Mouse (Mus musculus) brain, embryonic 14.5 days (tissue): ENCODE measurements around the gene Col13a1. TPM values are rescaled to one million over a fixed set of nuclear protein-coding genes. Genes with fewer than 3 reads are reported as not detected.

ENCODE experiments used
- DNase-seq: peaks from one replicate; pipeline ENCODE4 v3.0.0-alpha.2; 2011; ENCODE audit warnings: low read depth
- CTCF ChIP-seq: fragments of 200-500 bp; IDR thresholded peaks from 2 replicates; pipeline ENCODE4 v1.5.1; 2012; ENCODE audit warnings: inconsistent platforms, mild to moderate bottlenecking, moderate library complexity, borderline replicate concordance; ENCODE audit not compliant: insufficient read depth, insufficient read length; ENCODE audit errors: extremely low read depth
- POLR2A ChIP-seq: fragments of 200-500 bp; IDR thresholded peaks from 2 replicates; pipeline ENCODE4 v1.6.1; 2012; ENCODE audit warnings: mild to moderate bottlenecking, inconsistent platforms, borderline replicate concordance; ENCODE audit not compliant: poor library complexity, insufficient read depth, insufficient read length, severe bottlenecking; ENCODE audit errors: extremely low read depth
- polyA plus RNA-seq: library from polyadenylated mRNA; depleted of rRNA; stranded (reverse); fragments of >200 nt; gene quantifications from 2 replicates; pipeline ENCODE4 v1.2.3, GENCODE M21; 2012; rRNA removed

Gene Col13a1
- polyA plus RNA-seq, 1 experiment: 3.2 TPM

GRCm38 (mm10) chr10:61825979-61826752, 152.7 kb downstream of the Col13a1 start:
- no peak for DNase-seq
- TF ChIP-seq CTCF (no peak), POLR2A (no peak)

GRCm38 (mm10) chr10:61825536-61825935, 153.4 kb downstream of the Col13a1 start:
- no peak for DNase-seq
- TF ChIP-seq CTCF: no peak
- TF ChIP-seq POLR2A: no peak

- TF ChIP-seq CTCF (no peak), POLR2A (no peak)
- no peak for DNase-seq
Observed at GRCm38 (mm10) chr10:61823731-61824115, 155.2 kb downstream of the Col13a1 start.

GRCm38 (mm10) chr10:61822968-61823730, 155.8 kb downstream of the Col13a1 start:
- TF ChIP-seq CTCF (no peak), POLR2A (no peak)
- no peak for DNase-seq

GRCm38 (mm10) chr10:61820050-61820449, 158.9 kb downstream of the Col13a1 start:
- no peak for DNase-seq
- TF ChIP-seq CTCF (peak; percentile 52), POLR2A (no peak)

- DNase-seq: no peak
- TF ChIP-seq CTCF (no peak), POLR2A (no peak)
Observed at GRCm38 (mm10) chr10:61811987-61812386, 166.9 kb downstream of the Col13a1 start.

- TF ChIP-seq POLR2A (no peak), CTCF (no peak)
- peak; percentile 23 for DNase-seq
Observed at GRCm38 (mm10) chr10:61798133-61798576, 180.8 kb downstream of the Col13a1 start.

- DNase-seq: no peak
- TF ChIP-seq POLR2A: no peak
- no peak for TF ChIP-seq CTCF
Observed at GRCm38 (mm10) chr10:61795458-61795857, 183.4 kb downstream of the Col13a1 start.

GRCm38 (mm10) chr10:61794971-61795370, 183.9 kb downstream of the Col13a1 start:
- DNase-seq: no peak
- TF ChIP-seq POLR2A (no peak), CTCF (no peak)

- DNase-seq: no peak
- TF ChIP-seq CTCF: no peak
- no peak for TF ChIP-seq POLR2A
Observed at GRCm38 (mm10) chr10:61793015-61793414, 185.9 kb downstream of the Col13a1 start.

- no peak for TF ChIP-seq POLR2A
- no peak for TF ChIP-seq CTCF
- DNase-seq: no peak
Observed at GRCm38 (mm10) chr10:61788499-61788898, 190.4 kb downstream of the Col13a1 start.

Other genes with a start within 250 kb of the Col13a1 start
- 140 and 186 TPM in 2 replicates for gene H2afy2, start 195.0 kb downstream of the Col13a1 start, polyA plus RNA-seq
- 0.07 and 0.43 TPM in 2 replicates for gene Neurog3, start 154.0 kb upstream of the Col13a1 start, polyA plus RNA-seq
- 72.0 and 92.8 TPM in 2 replicates for gene Fam241b, start 164.8 kb upstream of the Col13a1 start, polyA plus RNA-seq